Mouse (Mus musculus): ENCODE data around the gene Fggy.

DNA sequence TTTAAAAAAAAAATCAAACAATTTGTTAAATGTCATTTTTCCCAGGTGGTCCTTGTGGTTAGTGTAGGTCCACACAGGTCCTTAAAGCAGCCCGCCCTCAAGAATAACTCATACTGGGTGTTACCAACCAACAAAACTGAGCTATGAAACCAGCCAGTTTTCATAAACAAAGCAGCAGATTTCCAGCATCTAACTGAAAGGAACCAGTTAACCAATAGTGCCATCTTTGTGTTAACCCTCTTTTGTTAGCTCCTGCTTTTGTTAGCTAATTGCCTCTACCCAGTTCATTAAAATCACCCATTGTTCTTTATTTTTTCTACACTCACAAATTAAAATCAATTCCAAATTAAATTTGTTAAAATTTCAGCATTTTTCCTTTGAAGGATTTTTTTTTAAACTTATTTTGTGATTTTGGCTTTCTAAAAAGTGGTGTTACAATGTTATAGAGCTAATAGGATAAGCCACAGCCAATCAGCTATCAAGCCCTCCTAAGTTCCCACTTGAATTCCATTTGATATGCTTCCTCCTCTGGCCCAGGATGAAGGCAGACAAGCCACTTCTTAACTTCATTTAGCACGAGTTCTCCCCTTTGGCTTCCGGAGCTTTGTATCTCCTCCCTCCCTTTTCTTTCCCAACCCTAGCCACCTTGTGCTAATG is 15.8 kb upstream of the Fggy start:
- TF ChIP-seq CTCF (conservative IDR thresholded peaks at IDR 0.05; ENCODE audit: low read length) (no peak), NANOG (IDR thresholded peaks at IDR 0.05; ENCODE audit: borderline replicate concordance, low read length) (no peak), POU5F1 (IDR thresholded peaks at IDR 0.05; ENCODE audit: borderline replicate concordance, low read length) (no peak)
